Mouse (Mus musculus) brain, embryonic 14.5 days (tissue): ENCODE data around the gene Mettl1.
A peak's percentile ranks its signal among the peaks of the same experiment; 100 is the strongest.

ENCODE experiments used
- CTCF ChIP-seq: fragments of 200-500 bp; IDR thresholded peaks from 2 replicates; pipeline ENCODE4 v1.5.1; 2012; ENCODE audit warnings: inconsistent platforms, mild to moderate bottlenecking, moderate library complexity, borderline replicate concordance; ENCODE audit not compliant: insufficient read depth, insufficient read length; ENCODE audit errors: extremely low read depth
- POLR2A ChIP-seq: fragments of 200-500 bp; IDR thresholded peaks from 2 replicates; pipeline ENCODE4 v1.6.1; 2012; ENCODE audit warnings: mild to moderate bottlenecking, inconsistent platforms, borderline replicate concordance; ENCODE audit not compliant: poor library complexity, insufficient read depth, insufficient read length, severe bottlenecking; ENCODE audit errors: extremely low read depth

DNA sequence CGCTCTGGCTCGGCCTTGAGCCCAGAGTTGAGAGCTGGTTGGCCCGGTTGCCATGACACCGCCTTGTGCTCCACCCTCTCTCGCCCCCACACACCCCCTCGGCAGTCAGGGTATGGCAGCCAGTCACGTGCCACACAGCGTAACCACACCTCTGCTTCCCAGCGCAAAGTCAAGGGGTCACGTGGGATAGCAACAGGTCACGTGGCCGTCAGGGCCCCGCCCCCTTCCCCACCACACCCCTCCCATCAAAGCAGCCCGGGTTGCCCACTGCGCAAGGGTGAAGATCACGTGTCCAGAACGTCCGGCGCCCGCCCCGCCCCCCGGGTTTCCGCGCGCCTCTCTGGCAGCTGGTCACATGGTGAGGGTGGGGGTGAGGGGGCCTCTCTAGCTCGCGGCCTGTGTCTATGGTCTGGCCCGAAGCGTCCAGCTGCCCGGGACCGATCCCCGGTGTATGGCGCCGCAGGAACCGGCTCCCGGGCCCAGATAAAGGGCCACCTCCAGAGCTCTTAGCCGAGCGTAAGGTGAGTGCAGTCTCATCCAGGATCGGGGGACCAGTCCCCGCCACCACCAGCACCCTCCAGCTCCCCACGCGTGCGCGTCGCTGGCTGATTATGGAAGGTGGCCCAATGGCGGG, 22.1 kb downstream of the Mettl1 start, which contains the start of gene Cdk4:
- TF ChIP-seq CTCF (no peak), POLR2A (peak; percentile 70; the same call in 1 of the 2 replicates)
